Mouse (Mus musculus) macrophage (primary cell): ENCODE results near the gene Ncoa3. TPM values are rescaled to one million over a fixed set of nuclear protein-coding genes. Genes with fewer than 3 reads are reported as not detected.

Experiments
- H3K27ac ChIP-seq: fragments of 350-480 bp; formaldehyde crosslinking; 2 replicates; pipeline ENCODE4 v1.9.0; 2021
- H3K36me3 ChIP-seq: fragments of 350-480 bp; formaldehyde crosslinking; 2 replicates; pipeline ENCODE4 v1.9.0; 2021; ENCODE audit errors: inconsistent target
- H3K4me3 ChIP-seq: fragments of 350-480 bp; formaldehyde crosslinking; 2 replicates; pipeline ENCODE4 v1.9.0; 2021; ENCODE audit errors: inconsistent target
- H3K79me2 ChIP-seq: fragments of 350-480 bp; formaldehyde crosslinking; 2 replicates; pipeline ENCODE4 v1.9.0; 2021; ENCODE audit errors: inconsistent target
- WGBS: methylation state at CpG from one replicate; pipeline ENCODE4 v1.1.7; 2026; ENCODE audit warnings: inconsistent platforms; ENCODE audit not compliant: missing documents; 5-methylcytosine and 5-hydroxymethylcytosine counted together
- polyA plus RNA-seq: library from polyadenylated mRNA; stranded (reverse); fragments of 250-400 nt; gene quantifications from 3 replicates; pipeline ENCODE4 v1.2.4, GENCODE M21; 2018; ENCODE audit warnings: inconsistent platforms

Gene Ncoa3
- polyA plus RNA-seq, 1 experiment from 2014 or later = 65.0 TPM

DNA sequence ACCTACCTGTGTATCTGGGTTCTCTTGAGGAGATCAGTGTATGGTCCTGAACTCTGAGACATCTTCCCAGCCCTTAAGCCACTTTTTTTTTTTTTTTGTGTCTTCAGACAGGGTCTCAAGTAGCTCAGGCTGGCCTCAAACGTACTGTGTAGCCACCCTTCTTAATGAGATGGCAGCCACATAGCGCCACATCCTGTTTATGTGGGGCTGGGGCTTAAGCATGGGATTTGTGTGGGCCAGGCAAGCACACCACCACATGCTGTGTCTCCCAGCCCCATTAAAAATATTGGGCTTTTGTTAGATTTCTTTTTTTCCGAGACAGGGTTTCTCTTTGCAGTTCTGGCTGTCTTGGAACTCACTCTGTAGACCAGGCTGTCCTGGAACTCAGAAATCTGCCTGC lies 31.7 kb upstream of the Ncoa3 start:
- H3K79me2 ChIP-seq = no peaks in the 10 kb centered on the region
- H3K4me3 ChIP-seq = no peak overlapping the region
- no peaks in the 10 kb centered on the region for H3K36me3 ChIP-seq
- H3K27ac ChIP-seq = no peak overlapping the region
- WGBS = 79% methylated on average over 3 of the region's 3 CpGs

DNA sequence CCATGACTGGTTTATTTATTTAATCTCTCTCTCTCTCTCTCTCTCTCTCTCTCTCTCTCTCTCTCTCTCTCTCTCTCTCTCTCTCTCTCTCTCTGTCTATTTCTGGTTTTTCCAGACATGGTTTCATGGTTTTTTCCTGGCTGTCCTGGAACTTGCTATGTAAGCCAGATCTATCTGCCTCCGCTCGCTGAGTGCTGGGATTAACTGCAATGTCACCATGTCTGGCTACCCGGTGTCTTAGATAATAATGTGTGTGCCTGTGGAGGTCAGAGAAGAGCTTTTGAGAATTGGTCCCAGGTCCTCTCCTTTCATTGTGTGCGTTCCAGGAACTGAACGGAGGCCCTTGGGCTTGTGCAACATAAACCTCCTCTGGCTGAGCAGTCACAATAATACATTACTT lies 29.6 kb upstream of the Ncoa3 start:
- WGBS = 89% methylated on average over 5 of the region's 5 CpGs
- Histone ChIP-seq H3K27ac (no peak overlapping the region), H3K4me3 (no peak overlapping the region), H3K79me2 (no peaks in the 10 kb centered on the region), H3K36me3 (no peaks in the 10 kb centered on the region)

DNA sequence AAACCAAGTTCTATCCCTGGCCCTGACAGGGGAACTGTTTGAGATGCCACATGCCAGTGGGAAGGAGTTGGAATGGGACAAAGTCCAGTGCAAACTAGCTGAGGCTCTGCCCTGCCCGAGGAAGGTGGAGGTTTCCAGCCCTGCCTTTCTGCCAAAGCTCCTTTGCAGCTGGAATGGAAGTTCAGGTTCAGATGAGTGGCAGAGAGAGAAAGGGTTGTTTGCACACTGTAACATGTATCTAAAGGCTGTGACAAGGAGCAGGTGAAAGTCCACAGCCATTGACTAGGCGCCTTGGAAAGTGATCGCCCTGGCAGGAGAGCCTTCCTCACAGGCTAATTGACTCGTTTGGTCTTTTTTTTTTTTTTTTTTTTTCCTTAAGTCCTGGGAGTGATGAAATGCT lies 28.3 kb upstream of the Ncoa3 start:
- Histone ChIP-seq H3K4me3 (no peak overlapping the region), H3K36me3 (no peaks in the 10 kb centered on the region), H3K27ac (no peak overlapping the region), H3K79me2 (no peaks in the 10 kb centered on the region)
- WGBS = 85% methylated on average over 4 of the region's 4 CpGs

DNA sequence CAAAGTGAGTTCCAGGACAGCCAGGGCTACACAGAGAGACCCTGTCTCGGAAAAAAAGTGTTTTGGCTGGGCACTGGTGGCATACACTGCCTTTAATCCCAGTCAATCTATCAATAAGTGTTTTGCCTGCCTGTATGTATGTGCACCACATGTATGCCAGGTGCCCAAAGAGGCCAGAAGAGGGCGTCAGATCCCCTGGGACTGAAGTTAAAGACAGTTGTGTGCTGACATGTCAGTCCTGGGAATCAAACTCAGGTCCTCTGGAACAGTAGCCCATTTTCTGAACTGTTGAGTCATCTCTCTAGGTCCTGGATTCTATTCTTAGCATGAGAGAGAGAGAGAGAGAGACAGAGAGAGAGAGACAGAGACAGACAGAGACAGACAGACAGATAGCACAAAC lies 25.4 kb upstream of the Ncoa3 start:
- Histone ChIP-seq H3K4me3 (no peak overlapping the region), H3K36me3 (no peaks in the 10 kb centered on the region), H3K27ac (peak overlapping the region; percentile 96), H3K79me2 (no peaks in the 10 kb centered on the region)
- WGBS = 85% methylated on average over 2 of the region's 2 CpGs

DNA sequence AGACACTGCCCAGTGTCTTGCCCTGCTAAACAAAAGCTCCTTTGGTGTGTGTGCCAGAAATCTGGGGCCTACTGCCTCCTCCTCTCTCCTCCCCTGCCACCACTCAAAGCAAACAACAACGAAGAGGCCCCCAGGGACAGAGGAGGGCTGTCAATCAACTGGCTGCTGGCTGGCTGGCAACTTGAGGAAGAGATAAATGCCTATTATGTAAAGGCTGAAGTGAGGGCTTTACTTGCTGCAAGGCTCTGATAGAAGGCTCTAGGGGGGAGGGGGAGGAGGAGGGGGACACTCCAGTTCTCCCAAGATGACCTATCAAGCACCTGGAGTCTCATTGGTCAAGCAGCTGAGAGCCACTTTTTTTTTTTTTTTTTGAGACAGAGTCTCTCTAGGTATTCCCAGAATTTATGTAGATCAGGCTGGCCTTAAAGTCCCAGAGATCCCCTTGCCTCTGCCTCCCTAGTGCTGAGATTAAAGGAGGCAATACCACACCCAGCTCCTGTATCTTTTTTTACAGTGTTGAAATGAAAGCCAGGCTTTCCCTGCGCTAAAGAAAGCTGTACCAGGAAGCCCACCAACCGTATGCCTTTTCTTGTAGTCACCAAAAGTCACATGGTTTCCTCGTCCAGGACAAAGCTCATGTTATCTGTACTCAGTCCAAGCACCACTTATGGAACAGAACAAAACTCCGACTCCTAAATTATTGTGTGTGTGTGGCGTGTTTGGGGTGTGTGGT lies 24.4 kb upstream of the Ncoa3 start:
- H3K27ac ChIP-seq = peak overlapping the region; percentile 96
- H3K4me3 ChIP-seq = no peak overlapping the region
- WGBS = 37% methylated on average over 6 of the region's 6 CpGs
- H3K79me2 ChIP-seq = no peaks in the 10 kb centered on the region
- no peaks in the 10 kb centered on the region for H3K36me3 ChIP-seq

DNA sequence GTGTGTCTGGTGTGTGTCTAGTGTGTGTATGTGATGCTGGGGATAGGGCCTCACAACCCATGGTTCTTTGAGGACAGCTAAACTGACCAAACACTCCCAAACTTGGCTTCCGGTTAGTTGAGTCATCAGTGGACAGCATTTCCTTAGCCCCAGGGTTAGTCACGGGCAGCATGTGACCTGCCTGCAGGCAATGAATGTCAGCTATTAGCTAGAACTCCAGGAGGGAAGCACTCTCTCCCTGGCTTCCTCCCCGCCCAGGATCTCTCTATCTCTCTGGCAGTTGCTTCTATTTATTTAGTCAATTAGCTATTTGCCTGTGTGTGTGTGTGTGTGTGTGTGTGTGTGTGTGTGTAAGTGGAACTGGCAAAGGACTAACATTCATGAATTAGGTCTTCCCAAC lies 23.6 kb upstream of the Ncoa3 start:
- 3% methylated on average over 3 of the region's 3 CpGs for WGBS
- Histone ChIP-seq H3K4me3 (no peak overlapping the region), H3K36me3 (no peaks in the 10 kb centered on the region), H3K27ac (peak overlapping the region; percentile 96), H3K79me2 (no peaks in the 10 kb centered on the region)

DNA sequence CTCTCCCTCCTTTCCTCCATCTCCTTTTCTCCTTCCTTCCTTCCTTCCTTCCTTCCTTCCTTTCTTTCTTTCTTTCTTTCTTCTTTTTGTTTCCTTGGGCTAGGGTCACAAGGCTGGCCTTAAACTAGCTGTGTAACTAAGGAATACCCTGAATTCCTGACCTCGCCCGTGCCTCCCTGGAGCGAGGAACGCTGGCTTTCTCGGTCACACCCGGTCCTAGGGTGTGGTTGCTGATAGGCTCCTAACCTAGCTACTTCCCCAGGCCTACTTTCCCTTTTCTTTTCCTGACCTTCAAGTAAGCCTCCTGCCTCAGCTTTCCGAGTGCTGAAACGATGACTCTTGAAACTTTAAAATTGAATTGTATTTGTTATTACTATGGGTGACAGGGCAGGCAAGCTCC lies 23.0 kb upstream of the Ncoa3 start:
- no peak overlapping the region for H3K4me3 ChIP-seq
- no peaks in the 10 kb centered on the region for H3K36me3 ChIP-seq
- H3K79me2 ChIP-seq = no peaks in the 10 kb centered on the region
- peak overlapping the region; percentile 96 for H3K27ac ChIP-seq
- WGBS = 64% methylated on average over 8 of the region's 8 CpGs

DNA sequence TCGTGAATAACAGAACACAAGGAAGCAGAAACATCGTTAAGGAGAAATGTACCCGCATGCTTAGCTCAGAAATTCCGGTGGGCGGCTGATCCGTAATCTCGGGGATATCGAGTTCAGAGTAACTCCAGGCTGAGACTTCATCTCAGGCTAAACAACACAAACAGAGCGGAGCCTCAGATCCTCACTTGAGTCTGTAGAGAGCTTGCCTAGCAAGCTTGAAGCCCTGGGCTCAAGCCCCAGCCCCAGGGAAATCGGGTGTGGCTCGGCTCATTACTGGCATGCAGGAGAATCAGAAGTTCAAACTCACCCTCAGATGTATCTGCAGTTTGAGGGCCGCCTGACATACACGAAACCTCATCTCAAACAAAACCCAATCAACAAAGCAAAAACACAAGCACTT lies 22.5 kb upstream of the Ncoa3 start:
- Histone ChIP-seq H3K27ac (peak overlapping the region; percentile 96), H3K79me2 (no peaks in the 10 kb centered on the region), H3K36me3 (no peaks in the 10 kb centered on the region), H3K4me3 (no peak overlapping the region)
- 91% methylated on average over 13 of the region's 13 CpGs for WGBS

DNA sequence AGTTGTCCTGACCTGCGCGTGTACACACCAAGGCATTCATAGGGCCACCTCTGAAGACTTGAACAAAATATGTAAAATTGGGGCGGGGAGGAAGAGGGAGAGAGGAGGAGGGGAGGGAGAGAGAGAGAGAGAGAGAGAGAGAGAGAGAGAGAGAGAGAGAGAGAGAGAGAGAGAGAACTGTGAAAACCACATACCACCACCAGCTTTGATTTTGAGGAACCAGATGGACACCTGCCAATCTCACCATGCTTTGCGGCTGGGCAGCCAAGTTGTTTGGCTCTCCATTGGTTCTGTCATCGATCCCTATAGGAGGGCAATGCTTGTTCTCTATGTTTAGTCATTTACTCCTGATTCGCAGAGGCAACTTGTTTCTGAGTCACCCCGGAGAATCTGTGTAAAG lies 21.7 kb upstream of the Ncoa3 start:
- H3K79me2 ChIP-seq = no peaks in the 10 kb centered on the region
- 62% methylated on average over 5 of the region's 7 CpGs for WGBS
- no peaks in the 10 kb centered on the region for H3K36me3 ChIP-seq
- no peak overlapping the region for H3K4me3 ChIP-seq
- no peak overlapping the region for H3K27ac ChIP-seq

DNA sequence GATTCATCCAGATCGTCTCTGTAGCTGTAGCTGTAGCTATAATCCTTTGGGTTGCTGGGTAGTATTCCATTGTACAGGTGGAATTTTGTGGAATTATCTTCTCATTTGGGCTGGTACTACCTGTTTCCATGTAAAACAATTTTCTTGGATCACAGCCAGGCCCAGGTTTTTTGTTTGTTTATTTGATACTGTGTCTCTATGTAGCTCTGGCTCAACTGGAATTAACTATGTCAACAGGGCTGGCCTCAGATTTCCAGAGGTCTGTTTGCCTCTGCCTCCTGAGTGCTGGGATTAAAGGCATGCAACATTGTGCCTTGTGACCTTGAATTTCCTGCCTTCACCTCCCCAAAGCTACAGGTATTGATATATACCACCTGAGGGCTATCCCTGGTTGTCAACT lies 18.1 kb upstream of the Ncoa3 start:
- no peak overlapping the region for H3K4me3 ChIP-seq
- no peaks in the 10 kb centered on the region for H3K36me3 ChIP-seq
- H3K27ac ChIP-seq = no peak overlapping the region
- H3K79me2 ChIP-seq = no peaks in the 10 kb centered on the region
- WGBS = 90% methylated on average over 1 of the region's 1 CpGs

DNA sequence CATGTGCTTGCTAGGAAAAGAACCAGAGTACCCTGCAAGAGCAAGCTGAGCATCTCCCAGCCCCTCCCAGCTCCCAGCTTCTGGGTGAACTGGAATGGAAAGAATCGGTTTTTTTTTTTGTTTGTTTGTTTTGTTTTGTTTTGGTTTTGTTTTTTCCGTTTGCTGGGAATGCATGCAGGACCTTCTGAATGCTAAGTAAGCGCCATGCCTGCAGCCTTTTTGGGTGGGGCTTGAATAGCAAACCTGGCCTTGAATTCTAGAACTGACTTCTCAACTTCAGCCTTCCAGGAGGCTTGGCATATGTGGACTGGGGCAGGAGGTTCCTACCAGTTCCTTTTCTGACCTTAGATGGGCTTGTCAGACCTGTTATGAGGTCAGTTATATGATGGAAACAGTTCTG lies 16.2 kb upstream of the Ncoa3 start:
- WGBS = 95% methylated on average over 3 of the region's 3 CpGs

DNA sequence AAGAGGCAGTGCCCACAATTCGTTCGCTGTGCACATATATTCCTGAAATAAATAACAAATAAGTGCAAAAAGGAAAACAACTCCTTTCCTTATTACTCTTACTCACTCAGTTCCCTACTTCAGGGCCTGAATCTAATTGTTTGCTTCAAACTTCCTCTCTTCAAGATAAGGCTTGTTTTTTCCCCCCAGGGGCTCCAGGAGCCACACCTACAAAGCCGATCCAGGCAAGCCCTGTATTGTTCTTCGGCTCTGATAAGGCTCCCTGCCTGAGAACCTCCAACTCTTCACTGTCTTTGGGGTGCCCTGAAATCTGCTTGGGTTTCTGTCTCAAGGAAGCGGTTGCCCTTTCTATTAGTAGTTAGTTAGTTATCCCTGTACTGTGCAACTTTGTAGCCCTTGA lies 15.6 kb upstream of the Ncoa3 start:
- H3K36me3 ChIP-seq = no peaks in the 10 kb centered on the region
- H3K27ac ChIP-seq = no peak overlapping the region
- 59% methylated on average over 5 of the region's 5 CpGs for WGBS
- H3K79me2 ChIP-seq = no peaks in the 10 kb centered on the region
- H3K4me3 ChIP-seq = no peak overlapping the region

More for the DNA sequence above, 16.2 kb upstream of the Ncoa3 start:
- H3K36me3 ChIP-seq = no peaks in the 10 kb centered on the region
- no peak overlapping the region for H3K27ac ChIP-seq
- H3K79me2 ChIP-seq = no peaks in the 10 kb centered on the region
- no peak overlapping the region for H3K4me3 ChIP-seq

DNA sequence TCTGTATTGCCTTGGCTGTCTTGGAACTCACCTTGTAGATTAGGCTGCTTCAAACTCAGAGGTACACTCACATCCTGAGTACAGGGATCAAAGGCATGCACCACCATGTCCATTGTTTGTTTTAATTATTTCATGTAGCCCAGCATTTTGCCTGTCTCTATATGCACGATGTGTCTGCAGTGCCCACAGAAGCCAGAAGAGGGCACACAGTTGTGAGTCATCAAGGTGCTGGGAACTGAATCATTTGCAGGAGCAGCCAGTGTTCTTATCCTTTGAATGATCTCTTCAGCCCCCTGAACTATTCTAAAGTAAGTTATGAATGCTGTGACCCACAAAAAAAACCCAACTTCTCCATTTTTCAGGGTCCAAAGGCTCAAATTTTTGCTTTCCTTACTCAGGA lies 14.3 kb upstream of the Ncoa3 start:
- WGBS = 100% methylated on average over 1 of the region's 1 CpGs
- Histone ChIP-seq H3K36me3 (no peaks in the 10 kb centered on the region), H3K4me3 (no peak overlapping the region), H3K27ac (no peak overlapping the region), H3K79me2 (no peaks in the 10 kb centered on the region)

DNA sequence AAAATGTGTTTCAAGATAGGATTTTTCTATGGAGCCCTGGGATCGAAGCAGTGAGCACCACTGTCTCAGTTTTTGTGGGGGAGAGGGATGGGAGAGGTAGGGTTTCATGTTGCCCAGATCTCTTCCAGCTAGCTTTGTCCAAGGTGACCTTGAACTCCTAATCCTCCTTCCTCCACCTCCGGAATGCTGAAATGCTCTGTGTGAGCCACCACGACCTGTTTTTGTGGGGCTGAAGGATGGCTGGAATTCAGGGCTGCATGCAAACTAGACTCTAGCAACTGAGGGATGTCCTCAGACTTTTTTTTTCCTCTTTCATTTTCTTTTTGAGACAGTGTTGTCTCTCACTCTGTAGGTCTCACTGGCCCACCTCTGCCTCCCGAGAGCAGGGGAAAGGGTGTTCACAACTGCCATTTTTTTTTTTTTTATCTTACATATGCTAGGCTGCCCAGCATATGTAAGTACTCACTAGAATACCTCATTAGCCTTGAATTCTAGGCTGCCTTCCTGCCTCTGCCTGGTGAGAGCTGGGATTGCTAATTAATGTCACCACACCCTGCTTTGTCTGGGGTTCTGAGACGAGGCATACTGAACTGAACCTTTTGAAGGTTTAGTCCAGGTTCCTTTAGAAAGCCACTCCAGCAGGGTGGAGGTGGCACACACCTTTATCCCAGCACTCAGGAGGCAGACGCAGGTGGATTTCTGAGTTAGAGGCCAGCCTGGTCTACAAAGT lies 11.0 kb upstream of the Ncoa3 start:
- Histone ChIP-seq H3K36me3 (no peaks in the 10 kb centered on the region), H3K79me2 (no peaks in the 10 kb centered on the region), H3K4me3 (no peak overlapping the region), H3K27ac (peak overlapping the region; percentile 98)
- 85% methylated on average over 6 of the region's 6 CpGs for WGBS

DNA sequence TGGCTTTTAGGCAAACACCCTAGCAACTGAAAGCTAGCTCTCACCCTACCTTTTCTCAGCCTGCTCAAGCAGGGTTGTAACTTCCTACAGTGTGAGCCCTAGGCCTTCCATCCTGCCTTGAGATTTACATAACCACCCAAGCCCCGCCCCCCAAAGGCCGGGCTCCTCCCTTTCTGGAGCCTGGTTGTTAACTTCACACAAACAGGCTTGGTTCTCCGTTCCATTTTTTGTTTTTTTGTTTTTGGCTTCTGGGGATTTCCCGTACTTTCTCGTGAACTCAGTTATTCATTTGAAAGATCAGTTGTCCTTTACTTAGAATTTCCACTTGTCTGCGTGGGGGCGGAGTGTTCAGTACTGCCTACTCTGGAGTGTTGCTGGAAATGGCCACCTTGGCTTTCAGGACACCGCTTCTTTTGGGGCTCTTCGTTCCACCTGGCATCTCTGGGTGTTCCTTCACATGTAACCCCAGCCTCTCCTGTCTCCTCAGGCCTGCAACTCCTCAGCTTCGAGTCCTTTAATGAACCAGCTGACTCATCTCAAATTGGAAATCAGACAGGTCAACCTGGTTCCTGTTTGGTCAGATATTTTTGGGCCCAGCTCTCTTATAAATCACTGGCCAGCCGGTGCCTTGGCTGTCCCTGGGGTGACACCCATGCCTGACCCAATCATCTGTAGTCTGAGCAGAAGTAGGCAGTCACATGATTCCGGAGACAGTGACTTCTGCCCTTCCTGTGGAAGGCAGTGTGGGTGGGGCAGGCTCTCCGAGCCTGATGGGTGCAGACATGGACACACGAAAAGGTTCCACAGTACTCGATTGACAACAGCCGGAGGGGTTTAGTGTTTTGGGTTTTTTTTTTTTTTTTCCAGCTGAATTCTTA lies 9.7 kb upstream of the Ncoa3 start:
- Histone ChIP-seq H3K4me3 (no peak overlapping the region), H3K79me2 (no peaks in the 10 kb centered on the region), H3K36me3 (no peaks in the 10 kb centered on the region), H3K27ac (peak overlapping the region; percentile 98)
- 3% methylated on average over 16 of the region's 16 CpGs for WGBS
